Mouse (Mus musculus) spleen, postnatal 4 days (tissue): Measurements from ENCODE around the gene Slf2.
A peak's percentile ranks its signal among the peaks of the same experiment; 100 is the strongest.

Source experiments
- DNase-seq, 2 experiments: peaks; one replicate each; pipeline ENCODE4 v3.0.0; 2022; ENCODE audit warnings: low spot score in 2 of 2

Slf2 gene

DNA sequence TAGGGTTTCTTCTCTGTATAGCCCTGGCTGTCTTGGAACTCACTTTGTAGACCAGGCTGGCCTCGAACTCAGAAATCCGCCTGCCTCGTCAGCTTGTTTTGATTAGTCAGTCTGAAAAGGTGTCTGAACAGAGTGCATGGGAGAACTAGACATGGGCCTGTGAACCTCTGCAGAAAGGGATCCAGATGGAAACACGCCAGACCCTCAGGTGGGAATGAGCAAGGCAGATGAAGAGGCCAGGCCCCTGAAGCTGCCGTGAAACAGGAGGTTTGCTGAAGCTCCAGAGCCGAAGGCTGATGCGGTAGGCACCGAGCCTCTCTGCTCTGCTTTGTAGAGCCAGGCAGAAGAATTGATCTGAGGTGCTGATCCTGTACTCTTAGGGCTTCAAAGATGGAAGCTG, 81.3 kb downstream of the Slf2 start:
- DNase-seq = no peak

DNA sequence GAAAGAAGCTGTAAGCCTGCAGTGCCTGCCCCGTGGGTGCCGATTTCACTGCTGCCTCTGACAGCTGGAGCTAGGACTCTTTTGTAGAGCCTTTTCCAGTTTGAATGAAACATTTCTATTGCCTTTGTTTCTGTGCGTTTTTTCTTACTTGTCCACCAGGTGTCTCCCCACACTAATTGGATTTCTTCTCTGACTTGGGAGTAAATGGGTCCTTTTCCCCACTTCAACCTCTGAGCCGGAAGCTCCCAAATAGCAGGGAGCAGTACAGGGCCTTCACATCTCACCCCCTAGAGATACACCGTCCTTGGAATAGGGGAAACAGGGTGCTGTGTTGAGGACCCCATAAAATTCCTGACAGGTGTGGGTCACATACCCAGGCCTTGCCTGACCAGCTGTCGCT, 81.7 kb downstream of the Slf2 start:
- DNase-seq = no peak

DNA sequence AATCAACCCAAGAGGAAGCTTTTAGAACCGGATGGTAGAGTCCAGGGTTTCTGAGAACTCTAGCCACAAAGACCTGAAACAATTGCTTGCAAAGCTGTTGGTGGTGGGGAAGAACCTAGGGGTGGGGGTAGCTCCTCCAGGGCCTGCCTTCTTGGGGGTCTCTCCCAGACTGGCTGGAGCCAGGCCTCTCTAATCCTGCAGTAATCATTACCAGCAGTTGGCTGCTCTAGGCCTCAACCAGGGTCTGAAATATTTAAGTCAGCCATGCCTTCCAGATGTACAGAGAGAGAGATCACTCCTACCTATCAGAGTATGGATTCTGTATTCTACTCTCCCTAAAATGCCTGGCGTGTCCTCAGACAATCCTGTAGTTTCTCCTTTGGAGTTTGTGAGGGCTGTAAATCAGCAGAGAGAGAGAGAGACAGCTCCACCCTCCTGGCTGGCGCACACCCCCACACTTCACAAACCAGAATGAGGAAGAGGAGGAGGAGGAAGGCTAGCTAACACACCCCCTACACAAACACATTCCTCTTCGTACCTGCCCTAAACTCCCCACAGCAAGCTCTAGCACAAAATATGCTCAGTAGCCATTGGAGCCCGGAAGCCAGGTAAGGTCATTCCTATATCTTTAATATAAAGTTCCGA, 82.8 kb downstream of the Slf2 start:
- no peak for DNase-seq

DNA sequence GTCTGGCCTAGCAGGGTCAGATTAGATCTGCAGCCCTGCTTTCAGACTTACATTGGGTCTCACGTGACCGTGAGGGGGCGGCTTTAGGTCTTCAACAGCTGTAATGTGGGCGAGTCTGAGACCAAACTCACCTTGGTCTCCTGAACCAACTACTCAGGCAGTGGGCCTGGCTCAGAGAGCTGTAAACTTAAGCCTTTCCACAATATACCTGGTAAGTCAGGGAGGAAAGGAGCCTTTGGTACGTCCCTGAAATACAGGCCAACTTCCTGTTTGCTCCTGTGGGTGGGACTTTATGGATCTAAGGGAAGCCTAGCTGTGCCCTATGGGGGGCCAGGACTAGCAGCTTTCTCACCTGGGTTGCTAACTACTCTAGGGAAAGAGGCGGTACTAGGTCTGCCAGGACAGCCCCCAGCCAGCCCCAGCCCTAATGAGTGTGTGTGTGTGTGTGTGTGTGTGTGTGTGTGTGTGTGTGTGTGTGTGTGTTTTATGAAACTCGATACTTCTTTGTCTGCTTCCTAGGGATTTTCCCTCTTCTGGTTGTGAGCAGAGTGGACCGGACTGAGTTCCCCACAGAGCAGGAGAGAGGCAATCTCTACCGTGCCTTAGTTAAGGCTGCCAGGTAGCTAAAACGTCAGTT, 83.5 kb downstream of the Slf2 start, which contains the start of gene Lzts2:
Lzts2 (plus strand) TSS at position 80 of the 637 bp plus-strand sequence.
- no peak for DNase-seq

DNA sequence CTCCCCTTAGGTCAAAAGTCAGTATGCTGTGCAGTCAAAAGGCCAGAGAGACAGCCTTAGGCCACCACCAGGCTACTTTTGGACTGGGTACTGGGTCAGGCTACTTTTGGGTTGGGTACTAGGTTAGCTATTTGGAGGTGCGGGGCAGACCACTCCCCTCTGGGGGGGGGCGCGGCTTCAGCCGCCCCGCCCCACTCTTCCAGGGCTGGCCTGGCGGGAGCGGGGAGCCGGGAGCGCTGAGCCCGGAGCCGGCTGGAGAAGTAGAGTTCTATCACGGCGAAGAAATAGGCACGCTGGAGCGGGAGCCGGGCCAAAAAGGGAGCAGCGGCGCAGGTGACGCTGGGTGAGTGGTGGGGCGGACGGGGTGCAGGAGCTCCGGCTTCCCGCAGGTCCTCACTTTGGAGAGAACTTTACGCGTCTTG, 84.0 kb downstream of the Slf2 start:
- DNase-seq = no peak

DNA sequence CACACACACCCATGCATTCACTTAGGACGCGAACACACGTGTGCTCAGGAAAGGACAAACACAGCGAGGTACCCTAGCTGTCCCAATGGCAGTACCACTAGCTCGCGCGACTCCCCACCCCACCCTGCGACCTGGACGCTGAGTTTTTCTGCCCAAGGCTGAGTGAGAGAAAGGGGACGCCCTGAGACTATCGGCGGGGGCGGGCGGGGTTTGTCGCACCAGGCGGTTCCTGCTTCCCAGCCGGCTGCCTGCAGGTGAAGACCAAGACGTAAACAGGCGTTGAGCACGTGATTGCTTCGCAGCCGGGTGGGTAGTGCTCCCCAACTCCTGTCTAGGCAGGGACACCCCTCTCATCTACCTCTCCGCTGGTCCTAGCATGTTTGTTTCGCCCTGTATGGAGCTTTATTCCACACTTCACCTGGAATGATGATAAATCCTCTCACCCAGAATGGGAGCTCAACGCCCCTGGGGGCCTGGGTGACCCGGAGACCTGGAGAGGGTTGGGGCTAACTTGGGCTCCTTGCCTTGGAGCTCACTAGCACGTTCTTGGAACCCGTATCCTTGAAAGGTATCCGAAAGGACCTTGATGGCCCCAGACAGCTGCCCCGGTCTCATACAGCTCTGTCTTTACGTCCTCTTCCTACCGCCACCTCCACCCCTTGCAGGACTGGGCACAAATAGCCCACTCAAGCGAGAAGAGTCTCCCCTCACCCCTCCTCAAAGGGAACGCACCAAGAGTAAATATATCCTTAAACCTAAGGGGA, 84.7 kb downstream of the Slf2 start:
- DNase-seq = peak; percentile 58 to 81

DNA sequence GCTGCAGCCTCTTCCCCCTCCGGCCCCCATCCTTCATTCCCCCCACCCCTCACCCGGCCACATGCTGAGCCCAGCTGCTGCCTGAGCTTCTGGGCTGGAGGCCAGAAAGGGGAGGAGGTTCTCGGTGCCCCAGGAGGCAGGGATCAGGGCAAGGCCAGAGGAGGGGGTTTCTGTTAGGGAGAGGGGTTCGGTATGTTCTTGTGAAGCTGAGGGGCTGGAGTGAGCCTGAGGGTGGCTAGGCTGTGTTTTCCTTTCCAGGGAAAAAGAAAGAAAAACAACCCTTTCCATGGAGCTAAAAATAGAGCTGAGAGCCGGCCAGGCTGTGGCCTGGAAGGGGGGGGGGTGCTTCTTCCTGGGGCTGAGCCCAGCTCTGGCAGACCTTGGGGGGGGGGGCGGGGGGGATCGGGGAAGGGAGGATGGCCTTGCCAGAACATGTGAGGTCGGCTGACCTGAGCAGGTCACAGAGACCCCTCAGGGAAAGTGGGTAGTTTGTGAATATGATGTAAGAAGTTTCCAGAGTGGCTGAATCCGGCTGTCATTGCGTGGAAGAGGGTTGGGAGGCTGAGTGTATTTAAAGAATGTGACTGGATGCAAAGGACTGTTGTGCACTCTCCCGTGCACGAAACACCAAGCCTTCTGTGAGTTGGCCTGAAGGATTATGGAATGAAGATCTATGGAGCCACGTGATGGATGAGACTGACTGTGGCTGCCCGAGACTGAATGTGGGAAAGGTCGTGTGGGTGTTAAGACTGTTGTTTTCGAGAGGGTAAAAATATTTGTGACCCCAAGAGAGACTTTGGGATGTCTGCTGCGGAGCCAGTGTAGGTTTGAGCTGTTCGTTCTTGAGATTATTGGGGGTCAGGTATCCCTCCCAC, 85.6 kb downstream of the Slf2 start:
- no peak for DNase-seq

DNA sequence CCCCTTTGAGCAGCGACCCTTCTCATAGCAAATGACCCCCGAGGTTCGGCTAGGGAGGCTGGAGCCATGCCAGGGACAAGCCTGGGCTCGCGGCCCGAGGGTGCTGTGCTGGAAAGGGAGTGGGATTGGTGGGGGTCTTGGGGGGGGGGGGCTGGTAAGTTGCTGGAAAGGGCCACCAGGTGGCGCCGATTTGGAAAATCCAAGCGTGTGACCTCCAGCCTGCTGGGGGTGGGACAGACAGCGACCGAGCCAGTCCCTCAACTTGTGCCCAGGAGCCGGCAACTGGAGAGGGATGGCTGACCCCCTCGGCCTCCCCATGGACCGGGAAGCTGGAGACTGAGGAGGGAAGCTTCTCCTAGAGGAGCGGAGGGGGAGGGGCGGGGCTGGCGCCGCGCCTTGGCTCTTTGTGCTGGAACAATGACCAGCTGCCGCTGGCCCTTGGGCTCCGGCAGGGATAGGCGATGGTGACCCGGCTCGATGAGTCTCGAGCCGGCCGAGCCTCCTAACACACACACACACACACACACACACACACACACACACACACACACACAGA, 86.3 kb downstream of the Slf2 start:
- no peak for DNase-seq

DNA sequence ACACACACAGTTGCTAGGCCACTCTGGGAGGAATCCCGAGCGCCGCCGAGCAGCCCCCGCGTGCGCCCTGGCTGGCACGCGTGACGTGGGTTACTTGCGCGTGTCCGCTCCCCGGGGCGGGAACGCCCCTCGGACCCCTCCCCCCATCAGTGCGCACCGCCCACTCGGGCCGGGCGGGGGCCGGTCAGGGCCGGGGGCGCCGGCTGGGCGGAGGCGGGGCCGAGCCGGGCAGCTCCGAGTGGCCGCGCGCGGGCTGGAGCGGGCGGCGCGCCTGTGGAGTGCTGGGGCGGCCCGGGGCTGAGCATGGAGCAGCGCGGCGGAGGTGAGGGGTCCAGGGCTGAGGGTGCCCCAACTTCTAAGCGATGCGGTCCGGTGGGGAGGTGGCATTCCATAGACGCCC, 87.0 kb downstream of the Slf2 start:
- DNase-seq = peak in 1 of 2 experiments; percentile 56

DNA sequence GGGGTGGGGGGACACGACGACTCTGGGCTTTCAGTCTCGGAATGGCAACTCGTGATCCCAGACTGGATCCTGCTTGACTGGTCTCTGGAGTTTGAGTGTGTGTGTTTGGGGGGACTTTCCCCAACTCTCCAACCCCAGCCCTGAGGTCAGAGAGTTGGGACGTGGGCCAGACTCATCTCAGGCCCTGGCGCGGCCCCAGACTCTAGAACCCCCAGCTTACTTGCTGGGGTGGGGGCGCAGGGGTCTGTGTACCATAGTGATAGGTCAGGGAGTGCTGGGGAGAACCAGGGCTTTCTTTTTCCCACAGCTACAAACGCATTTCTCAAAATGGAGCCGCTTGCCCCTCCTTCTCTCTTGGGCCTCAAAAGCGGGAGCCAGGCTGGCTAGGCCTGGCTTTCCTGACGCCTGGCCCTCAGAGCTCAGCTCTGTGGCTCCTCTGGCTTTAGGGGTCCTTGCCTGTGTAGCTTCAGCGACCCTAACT, 87.4 kb downstream of the Slf2 start:
- DNase-seq = no peak

DNA sequence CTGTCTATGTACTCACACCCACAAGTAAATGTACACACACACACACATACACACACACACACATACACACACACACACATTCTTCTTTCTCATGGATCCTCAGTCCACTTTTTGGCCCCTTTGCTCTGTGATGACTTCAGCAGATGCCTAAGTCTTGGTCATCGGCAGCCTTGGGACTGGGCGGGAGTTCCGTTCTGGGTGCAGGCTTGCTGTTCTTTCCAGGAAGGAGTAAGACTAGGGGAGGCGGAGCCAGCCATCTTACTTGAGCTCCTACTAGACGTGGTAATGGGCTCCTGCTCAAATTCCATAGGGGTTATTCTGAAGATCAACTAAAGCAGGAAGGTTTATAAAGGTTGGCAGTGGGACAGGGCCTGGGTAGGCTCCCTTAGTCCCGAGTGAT, 89.4 kb downstream of the Slf2 start:
- DNase-seq = no peak

DNA sequence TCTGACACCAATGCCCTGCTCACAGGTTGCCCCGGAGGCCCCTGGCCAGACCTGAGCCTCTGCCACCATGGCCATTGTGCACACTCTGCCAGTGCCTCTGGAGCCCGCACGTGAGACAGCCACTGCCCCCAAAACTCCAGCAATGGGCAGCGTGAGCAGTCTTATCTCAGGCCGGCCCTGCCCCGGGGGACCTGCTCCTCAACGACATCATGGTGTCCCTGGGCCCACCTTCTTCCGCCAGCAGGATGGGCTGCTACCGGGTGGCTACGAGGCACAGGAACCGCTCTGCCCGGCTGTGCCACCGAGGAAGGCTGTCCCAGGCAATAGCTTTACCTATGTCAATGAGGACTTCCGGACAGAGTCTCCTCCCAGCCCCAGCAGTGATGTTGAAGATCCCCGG, 90.4 kb downstream of the Slf2 start:
- no peak for DNase-seq

DNA sequence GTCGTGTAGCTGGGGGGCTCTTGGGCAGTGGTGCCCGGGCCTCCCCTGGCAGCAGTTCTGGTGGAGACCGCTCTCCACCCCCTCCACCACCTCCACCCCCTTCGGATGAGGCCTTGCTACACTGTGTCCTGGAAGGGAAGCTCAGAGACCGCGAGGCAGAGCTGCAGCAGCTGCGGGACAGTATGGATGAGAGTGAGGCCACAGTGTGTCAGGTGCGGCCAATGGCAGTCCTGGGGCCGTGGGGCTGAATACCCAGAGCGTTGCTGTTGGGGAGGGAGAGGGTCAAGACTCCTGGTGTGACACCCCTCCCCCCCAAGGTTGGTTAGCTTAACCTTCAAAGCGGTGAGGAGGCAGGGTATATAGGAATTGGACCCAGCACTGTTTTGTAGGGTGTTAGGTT, 93.0 kb downstream of the Slf2 start:
- DNase-seq = no peak

DNA sequence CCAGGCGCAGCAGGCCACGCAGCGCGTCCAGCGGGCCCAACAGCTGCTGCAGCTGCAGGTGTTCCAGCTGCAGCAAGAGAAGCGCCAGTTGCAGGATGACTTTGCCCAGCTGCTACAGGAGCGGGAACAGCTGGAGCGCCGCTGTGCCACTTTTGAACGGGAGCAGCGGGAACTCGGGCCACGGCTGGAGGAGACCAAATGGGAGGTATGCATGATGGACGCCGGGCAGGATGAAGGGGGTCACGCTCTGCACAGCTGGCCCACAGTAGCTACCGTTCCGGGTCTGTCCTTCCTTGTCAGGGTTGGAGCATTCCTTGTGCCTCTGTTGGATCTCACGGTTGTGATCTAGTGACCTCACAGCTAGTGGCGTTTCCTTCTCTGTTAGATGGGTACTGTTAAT, 93.8 kb downstream of the Slf2 start:
- DNase-seq = no peak

DNA sequence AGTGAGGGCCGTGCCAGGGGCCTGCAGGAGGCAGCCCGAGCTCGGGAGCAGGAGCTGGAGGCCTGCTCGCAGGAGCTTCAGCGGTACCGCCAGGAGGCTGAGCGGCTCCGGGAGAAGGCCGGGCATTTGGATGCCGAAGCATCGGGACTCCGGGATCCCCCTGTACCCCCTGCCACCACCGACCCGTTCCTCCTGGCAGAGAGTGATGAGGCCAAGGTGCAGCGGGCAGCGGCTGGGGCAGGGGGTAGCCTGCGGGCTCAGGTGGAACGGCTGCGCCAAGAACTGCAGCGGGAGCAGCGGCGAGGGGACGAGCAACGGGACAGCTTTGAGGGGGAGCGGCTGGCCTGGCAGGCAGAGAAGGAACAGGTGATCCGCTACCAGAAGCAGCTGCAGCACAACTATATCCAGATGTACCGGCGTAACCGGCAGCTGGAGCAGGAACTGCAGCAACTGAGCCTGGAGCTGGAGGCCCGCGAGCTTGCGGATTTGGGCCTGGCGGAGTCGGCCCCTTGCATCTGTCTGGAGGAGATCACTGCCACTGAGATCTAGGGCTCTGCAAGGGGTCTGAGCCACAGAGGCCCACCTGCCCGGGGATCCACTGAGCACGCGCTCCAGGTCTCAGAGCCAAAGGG, 95.1 kb downstream of the Slf2 start:
- DNase-seq = no peak

DNA sequence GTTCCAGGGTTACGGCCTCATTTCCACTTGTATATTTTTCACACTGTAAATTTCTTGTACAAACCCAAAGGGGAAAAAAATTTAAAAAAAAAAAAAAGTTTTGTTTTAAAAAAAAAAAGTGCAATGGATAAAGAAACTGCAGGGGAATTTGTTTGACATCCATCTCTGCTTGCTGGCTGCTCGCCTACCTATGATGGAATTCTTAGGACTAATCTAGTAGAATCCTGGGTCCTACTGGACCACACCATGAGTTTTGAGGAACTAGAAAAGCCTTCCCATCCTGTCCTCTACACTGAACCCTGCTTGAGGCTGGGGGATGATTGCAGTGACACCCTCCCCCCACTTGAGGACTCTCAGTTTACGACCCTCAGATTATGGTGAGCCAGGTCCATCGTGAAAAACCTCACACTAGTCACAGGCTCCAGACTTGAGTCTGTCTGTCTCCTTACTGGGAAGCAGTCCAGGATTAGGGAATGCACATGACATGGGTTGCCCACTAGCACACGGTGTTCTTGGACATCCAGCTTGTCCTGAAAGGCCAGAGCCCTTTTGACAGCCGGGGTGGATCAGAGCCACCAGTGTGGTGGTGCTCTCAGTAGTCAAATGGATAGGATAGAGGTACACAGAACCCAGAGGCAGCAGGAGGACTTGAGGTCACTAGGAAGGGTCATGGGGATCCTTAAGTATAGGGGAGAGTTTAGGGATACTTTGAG, 96.2 kb downstream of the Slf2 start:
- DNase-seq = no peak

DNA sequence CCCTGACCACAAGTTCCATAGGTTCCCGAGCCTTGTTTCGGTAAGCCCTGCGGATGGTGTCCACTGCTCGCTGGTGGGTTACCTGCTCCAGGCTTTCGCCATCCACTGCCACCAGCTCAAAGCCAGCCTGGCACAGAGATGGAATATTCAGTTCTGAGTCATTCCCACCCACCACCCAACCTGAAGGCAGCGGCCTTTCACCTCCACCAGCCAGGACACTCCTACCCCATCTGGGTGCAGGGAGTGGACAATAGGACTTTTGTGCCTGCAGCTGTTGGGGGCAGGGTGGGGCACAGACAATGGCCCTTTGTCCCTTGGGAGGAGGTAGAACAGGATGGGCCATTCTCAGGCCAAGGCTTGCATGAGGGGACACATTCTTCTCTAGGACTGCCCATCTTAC, 96.9 kb downstream of the Slf2 start:
- no peak for DNase-seq

DNA sequence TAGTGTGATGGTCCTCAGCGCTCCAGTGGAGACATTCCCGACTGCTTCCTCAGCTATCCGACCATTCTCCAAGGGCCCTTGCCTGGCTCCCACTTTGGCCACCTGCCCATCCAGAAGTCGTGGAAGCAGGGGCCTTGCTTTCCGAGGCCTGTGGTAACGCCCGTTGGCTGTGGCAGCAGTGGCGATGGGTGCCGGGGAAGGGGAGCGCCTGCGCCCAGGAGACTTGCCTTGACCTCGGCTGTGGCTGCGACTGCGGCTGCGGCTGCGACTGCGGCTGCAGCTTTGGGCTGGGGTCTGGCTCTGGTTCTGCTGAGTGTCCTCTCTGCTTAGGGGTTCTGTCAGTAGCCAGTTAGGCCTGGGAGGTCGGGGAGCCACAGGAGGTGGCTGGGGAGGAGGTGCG, 97.8 kb downstream of the Slf2 start:
- DNase-seq = peak in 1 of 2 experiments; percentile 61

DNA sequence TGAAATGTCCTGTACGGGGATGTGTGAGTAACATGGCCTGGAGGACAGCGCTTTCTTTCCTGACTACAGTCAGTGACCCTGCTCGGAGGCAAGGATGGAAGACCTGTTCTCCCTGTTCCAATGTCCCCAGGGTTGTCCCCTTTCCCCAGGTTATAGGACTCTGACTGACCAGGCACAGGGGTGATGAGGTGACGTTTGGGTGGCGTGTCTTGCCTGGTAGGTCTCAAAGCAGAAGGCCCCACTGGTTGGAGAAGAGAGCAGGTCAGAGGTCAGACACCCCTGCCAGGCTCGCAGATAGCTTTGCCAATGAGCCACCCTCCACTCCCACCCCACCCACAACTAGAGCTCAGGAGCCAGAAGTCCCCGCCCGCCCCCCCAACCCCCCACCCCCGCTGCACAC, 98.6 kb downstream of the Slf2 start:
- no peak for DNase-seq

DNA sequence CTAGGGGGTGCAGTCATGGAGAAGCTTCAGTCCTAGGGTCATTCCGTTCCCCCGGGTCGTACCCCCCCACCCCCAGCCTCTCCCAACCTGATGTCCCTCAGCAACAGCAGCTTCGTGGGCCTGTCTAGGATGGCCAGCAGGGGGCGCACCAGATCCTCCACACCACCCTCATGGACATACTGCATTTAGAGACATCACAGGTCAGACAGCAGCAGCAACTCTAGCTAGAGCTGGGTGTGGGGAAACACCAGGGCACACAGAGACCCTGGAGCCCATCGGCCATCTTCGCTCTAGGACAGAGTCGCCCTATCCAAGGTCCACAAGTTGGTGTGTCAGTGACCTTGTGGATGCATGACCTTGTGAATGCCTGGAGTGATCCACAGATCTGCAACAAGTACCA, 99.2 kb downstream of the Slf2 start:
- DNase-seq = peak; percentile 63 to 87
